Mouse (Mus musculus): ENCODE measurements at regions not wholly inside any gene's neighbourhood (a gene's known extent, or its start where the extent isn't known, plus 50 kb on each side); places are given as distances from the start of the nearest gene placed in this dataset. TPM values are rescaled to one million over a fixed set of nuclear protein-coding genes. Genes with fewer than 3 reads are reported as not detected.

GRCm38 (mm10) chr2:172177371-172177770 is 70.9 kb upstream of the Mc3r start:
- no peaks in the 10 kb centered on the region for H3K4me1 ChIP-seq (replicated peaks; ENCODE audit: control insufficient read depth in 2 of 2, insufficient read depth in 2 of 2, low read length in 1 of 2)
- H3K36me3 ChIP-seq (replicated peaks; ENCODE audit: control insufficient read depth, insufficient read depth, low read depth), result no peaks in the 10 kb centered on the region
- TF ChIP-seq CTCF (IDR thresholded peaks at IDR 0.05; ENCODE audit: low read depth) (no peak), EP300 (IDR thresholded peaks at IDR 0.05; ENCODE audit: low read depth) (no peak)
- DNase-seq (ENCODE audit: low read depth in 3 of 3, low spot score in 3 of 3) (no peak), ATAC-seq (ENCODE audit: insufficient read depth) (no peak)
- no peak overlapping the region for H3K9ac ChIP-seq (replicated peaks)
- no peak overlapping the region for H3K4me2 ChIP-seq (ENCODE audit: low read depth)
- WGBS (ENCODE audit: insufficient replicate concordance), result 65% methylated on average over 10 of the region's 10 CpGs
- no peak overlapping the region for H3K27ac ChIP-seq
- H3K9me3 ChIP-seq (ENCODE audit: control insufficient read depth, low read length), result no peaks in the 10 kb centered on the region
- H3K27me3 ChIP-seq (ENCODE audit: control insufficient read depth, insufficient read depth, low read length), result no peaks in the 10 kb centered on the region
- no peak overlapping the region for H3K4me3 ChIP-seq (ENCODE audit: insufficient read depth in 1 of 2, low read depth in 2 of 2, low read length in 2 of 2)

DNA sequence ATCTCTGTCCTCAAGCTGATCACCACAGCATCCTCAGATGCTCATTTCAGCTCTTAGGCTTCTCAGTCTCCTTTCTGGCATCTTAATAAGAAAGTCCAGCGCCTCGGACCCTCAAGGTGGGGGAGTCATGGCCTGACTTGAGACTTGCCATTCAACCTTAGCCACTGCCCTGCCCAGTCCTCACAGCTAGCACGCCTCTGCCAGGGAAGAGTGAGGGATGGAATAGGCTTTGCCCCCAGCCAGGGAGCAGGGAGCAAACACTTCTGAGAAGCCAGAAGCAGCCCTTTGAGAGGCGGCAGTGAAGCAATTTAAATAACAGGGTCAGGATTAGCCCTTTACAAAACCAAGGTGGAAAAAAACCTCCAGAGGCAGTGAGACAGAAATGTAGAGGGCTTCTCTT is 69.0 kb upstream of the Mc3r start:
- Histone ChIP-seq H3K9me3 (ENCODE audit: control insufficient read depth, low read length) (no peaks in the 10 kb centered on the region), H3K27me3 (ENCODE audit: control insufficient read depth, insufficient read depth, low read length) (no peaks in the 10 kb centered on the region), H3K36me3 (replicated peaks; ENCODE audit: control insufficient read depth, insufficient read depth, low read depth) (no peaks in the 10 kb centered on the region), H3K4me1 (replicated peaks; ENCODE audit: control insufficient read depth in 2 of 2, insufficient read depth in 2 of 2, low read length in 1 of 2) (no peaks in the 10 kb centered on the region), H3K9ac (replicated peaks) (no peak overlapping the region), H3K27ac (no peak overlapping the region), H3K4me2 (ENCODE audit: low read depth) (no peak overlapping the region), H3K4me3 (ENCODE audit: insufficient read depth in 1 of 2, low read depth in 2 of 2, low read length in 2 of 2) (no peak overlapping the region)
- DNase-seq (ENCODE audit: low read depth in 3 of 3, low spot score in 3 of 3), result no peak
- ATAC-seq (ENCODE audit: insufficient read depth), result no peak
- WGBS (ENCODE audit: insufficient replicate concordance), result 58% methylated on average over 4 of the region's 4 CpGs
- no peak for TF ChIP-seq CTCF (IDR thresholded peaks at IDR 0.05; ENCODE audit: low read depth)
- no peak for TF ChIP-seq EP300 (IDR thresholded peaks at IDR 0.05; ENCODE audit: low read depth)

DNA sequence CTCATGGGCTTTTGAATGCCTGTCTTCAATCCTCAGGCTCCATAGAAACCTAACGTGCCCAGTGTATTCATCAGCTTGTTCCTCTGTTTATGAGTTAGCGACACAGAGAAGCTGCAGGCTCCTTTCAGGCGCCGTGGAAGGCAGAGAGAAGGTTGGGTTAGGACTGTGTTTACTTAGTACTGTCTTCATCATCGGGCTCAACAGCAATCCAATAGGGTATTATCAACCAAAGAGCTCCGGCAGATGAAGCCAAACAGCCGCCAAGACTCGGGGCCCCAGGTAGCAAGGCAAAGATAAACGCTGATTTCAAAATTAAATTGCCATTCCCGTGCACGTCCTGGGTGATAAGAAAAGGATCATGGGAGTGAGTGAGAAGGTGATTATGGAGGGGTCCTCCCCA is 50.5 kb upstream of the Mc3r start:
- no peak overlapping the region for H3K27ac ChIP-seq
- no peak overlapping the region for H3K4me2 ChIP-seq (ENCODE audit: low read depth)
- H3K27me3 ChIP-seq (ENCODE audit: control insufficient read depth, insufficient read depth, low read length), result no peaks in the 10 kb centered on the region
- no peak overlapping the region for H3K4me3 ChIP-seq (ENCODE audit: insufficient read depth in 1 of 2, low read depth in 2 of 2, low read length in 2 of 2)
- H3K9ac ChIP-seq (replicated peaks), result no peak overlapping the region
- H3K36me3 ChIP-seq (replicated peaks; ENCODE audit: control insufficient read depth, insufficient read depth, low read depth), result no peaks in the 10 kb centered on the region
- TF ChIP-seq EP300 (IDR thresholded peaks at IDR 0.05; ENCODE audit: low read depth), result no peak
- TF ChIP-seq CTCF (IDR thresholded peaks at IDR 0.05; ENCODE audit: low read depth), result no peak
- H3K4me1 ChIP-seq (replicated peaks; ENCODE audit: control insufficient read depth in 2 of 2, insufficient read depth in 2 of 2, low read length in 1 of 2), result no peaks in the 10 kb centered on the region
- no peaks in the 10 kb centered on the region for H3K9me3 ChIP-seq (ENCODE audit: control insufficient read depth, low read length)
- ATAC-seq (ENCODE audit: insufficient read depth) (no peak), DNase-seq (ENCODE audit: low read depth in 3 of 3, low spot score in 3 of 3) (no peak)
- 57% methylated on average over 11 of the region's 11 CpGs for WGBS (ENCODE audit: insufficient replicate concordance)

Small RNAs in the stretch of these regions (microRNA-seq; reads per million reads assigned to microRNA genes)
- gene Gm44301, result not detected

Measured in liver, embryonic 14.5 days (tissue).